Mouse (Mus musculus): ENCODE measurements around the gene Cd101.

Gene Cd101

GRCm38 (mm10) chr3:101029339-101029738 is at the start of gene Cd101:
TSS of gene Cd101 (minus strand) at chr3:101029556.
- DNase-seq (ENCODE audit: low spot score in 2 of 2), result no peak

GRCm38 (mm10) chr3:101078344-101078743 is 49.0 kb upstream of the Cd101 start:
- DNase-seq (ENCODE audit: low spot score in 2 of 2), result no peak

- no peak for DNase-seq (ENCODE audit: low spot score in 2 of 2)
Measured at GRCm38 (mm10) chr3:101077710-101078100, 48.3 kb upstream of the Cd101 start.

- DNase-seq (ENCODE audit: low spot score in 2 of 2), result no peak
Measured at GRCm38 (mm10) chr3:101076966-101077709, 47.8 kb upstream of the Cd101 start.

GRCm38 (mm10) chr3:101075866-101076265 is 46.5 kb upstream of the Cd101 start:
- no peak for DNase-seq (ENCODE audit: low spot score in 2 of 2)

- no peak for DNase-seq (ENCODE audit: low spot score in 2 of 2)
Measured at GRCm38 (mm10) chr3:101073384-101073783, 44.0 kb upstream of the Cd101 start.

GRCm38 (mm10) chr3:101072506-101073215 is 43.3 kb upstream of the Cd101 start:
- no peak for DNase-seq (ENCODE audit: low spot score in 2 of 2)

- DNase-seq (ENCODE audit: low spot score in 2 of 2), result no peak
Measured at GRCm38 (mm10) chr3:101071576-101071975, 42.2 kb upstream of the Cd101 start.

- DNase-seq (ENCODE audit: low spot score in 2 of 2), result no peak
Measured at GRCm38 (mm10) chr3:101070796-101071235, 41.5 kb upstream of the Cd101 start.

GRCm38 (mm10) chr3:101070230-101070795 is 41.0 kb upstream of the Cd101 start:
- DNase-seq (ENCODE audit: low spot score in 2 of 2), result no peak

- no peak for DNase-seq (ENCODE audit: low spot score in 2 of 2)
Measured at GRCm38 (mm10) chr3:101068701-101069100, 39.3 kb upstream of the Cd101 start.

- no peak for DNase-seq (ENCODE audit: low spot score in 2 of 2)
Measured at GRCm38 (mm10) chr3:101066175-101066574, 36.8 kb upstream of the Cd101 start.

GRCm38 (mm10) chr3:101061865-101062585 is 32.7 kb upstream of the Cd101 start:
- peak; percentile 37 to 68 for DNase-seq (ENCODE audit: low spot score in 2 of 2)

- no peak for DNase-seq (ENCODE audit: low spot score in 2 of 2)
Measured at GRCm38 (mm10) chr3:101059214-101059613, 29.9 kb upstream of the Cd101 start.

GRCm38 (mm10) chr3:101058203-101058602 is 28.8 kb upstream of the Cd101 start:
- DNase-seq (ENCODE audit: low spot score in 2 of 2), result no peak

GRCm38 (mm10) chr3:101055216-101055615 is 25.9 kb upstream of the Cd101 start:
- no peak for DNase-seq (ENCODE audit: low spot score in 2 of 2)

GRCm38 (mm10) chr3:101051601-101052000 is 22.2 kb upstream of the Cd101 start:
- no peak for DNase-seq (ENCODE audit: low spot score in 2 of 2)

- peak in 1 of 2 experiments; percentile 24 for DNase-seq (ENCODE audit: low spot score in 2 of 2)
Measured at GRCm38 (mm10) chr3:101049997-101050396, 20.6 kb upstream of the Cd101 start.

- no peak for DNase-seq (ENCODE audit: low spot score in 2 of 2)
Measured at GRCm38 (mm10) chr3:101048781-101049180, 19.4 kb upstream of the Cd101 start.

- DNase-seq (ENCODE audit: low spot score in 2 of 2), result peak; percentile 76 to 85
Measured at GRCm38 (mm10) chr3:101047586-101048275, 18.4 kb upstream of the Cd101 start.

- DNase-seq (ENCODE audit: low spot score in 2 of 2), result no peak
Measured at GRCm38 (mm10) chr3:101045431-101045830, 16.1 kb upstream of the Cd101 start.
